Mouse (Mus musculus) adrenal gland, postnatal 25 days (tissue): ENCODE measurements around the gene Gpc4. TPM values are rescaled to one million over a fixed set of nuclear protein-coding genes. Genes with fewer than 3 reads are reported as not detected.

ENCODE experiments used
- DNase-seq: peaks from one replicate; pipeline ENCODE4 v3.0.0; 2021; ENCODE audit warnings: mixed read lengths
- total RNA-seq: library from RNA; stranded (reverse); gene quantifications from 2 replicates; pipeline ENCODE4 v1.2.3, GENCODE M21; 2021

Gpc4 gene
- total RNA-seq, 1 experiment from 2014 or later, result 202 TPM

DNA sequence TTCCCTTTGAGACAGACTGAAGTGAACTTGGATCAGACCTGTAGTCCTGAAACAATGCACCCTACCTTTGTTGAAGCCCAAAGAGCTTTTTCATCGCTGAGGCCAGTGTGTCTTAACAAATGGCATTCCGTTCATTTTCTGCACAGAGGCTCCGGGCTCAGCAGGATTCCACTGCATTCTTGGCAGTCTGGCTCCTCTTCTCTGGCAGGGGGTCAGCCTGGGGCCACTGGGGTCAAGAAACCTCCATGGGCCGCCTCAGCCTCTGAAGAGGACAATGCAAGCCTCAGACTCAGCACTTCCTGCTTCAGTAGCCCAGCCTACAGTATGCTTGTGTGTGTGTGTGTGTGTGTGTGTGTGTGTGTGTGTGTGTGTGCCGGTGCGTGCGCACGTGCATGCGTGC lies 147.4 kb downstream of the Gpc4 start:
- DNase-seq, result no peak

Other genes starting within 250 kb of the Gpc4 start
- not detected in 2 replicates for gene 1700080O16Rik, start 192.5 kb downstream of the Gpc4 start, total RNA-seq